Mouse (Mus musculus) liver, embryonic 14.5 days (tissue): ENCODE measurements around the gene Tcte2.

ENCODE experiments used
- CTCF ChIP-seq: IDR thresholded peaks from 2 replicates; pipeline ENCODE4 v1.5.1; 2016; ENCODE audit warnings: antibody characterized with exemption, low read depth, control low read depth
- EP300 ChIP-seq: IDR thresholded peaks from 2 replicates; pipeline ENCODE4 v1.6.1; 2016; ENCODE audit warnings: antibody characterized with exemption, low read depth

- TF ChIP-seq CTCF (no peak), EP300 (no peak)
These were observed 61.9 kb downstream of the Tcte2 start for GRCm38 (mm10) chr17:13699716-13700115.
